Mouse (Mus musculus) liver, embryonic 14.5 days (tissue): Measurements from ENCODE around the gene Mark4. TPM values are rescaled to one million over a fixed set of nuclear protein-coding genes. Genes with fewer than 3 reads are reported as not detected.
A peak's percentile ranks its signal among the peaks of the same experiment; 100 is the strongest.

Source experiments
- ATAC-seq: fragments of 200-750 bp; cut with Nextera tagmentation; 2 replicates; pipeline ENCODE4 v1.8.0; 2017; ENCODE audit warnings: moderate number of reproducible peaks, mild to moderate bottlenecking, moderate library complexity; ENCODE audit not compliant: insufficient read depth
- DNase-seq, 3 experiments: peaks; one replicate each; pipeline ENCODE4 v3.0.0-alpha.2; 2012 to 2013; ENCODE audit warnings: low read depth in 3 of 3, low spot score in 3 of 3
- H3K27ac ChIP-seq: fragments of 300-500 bp; sonication (generic); 2 replicates; pipeline ENCODE4 v1.5.1; 2014; ENCODE audit warnings: moderate library complexity, mild to moderate bottlenecking, control low read depth, inconsistent platforms
- H3K27me3 ChIP-seq: fragments of 300-500 bp; sonication (generic); 2 replicates; pipeline ENCODE4 v1.6.1; 2014; ENCODE audit warnings: mild to moderate bottlenecking, low read length, moderate library complexity; ENCODE audit not compliant: control insufficient read depth, insufficient read depth
- H3K36me3 ChIP-seq: fragments of 300-500 bp; sonication (generic); replicated peaks from 2 replicates; pipeline ENCODE4 v1.6.1; 2014; ENCODE audit warnings: low read depth; ENCODE audit not compliant: control insufficient read depth, insufficient read depth
- H3K4me1 ChIP-seq, 2 experiments: fragments of 200-500 bp in 1 of 2; fragments of 300-500 bp in 1 of 2; sonication (generic) in 1 of 2; replicated peaks; 2 replicates each; pipeline ENCODE4 v1.6.1; 2012 to 2014; ENCODE audit warnings: antibody characterized with exemption in 1 of 2, inconsistent platforms in 1 of 2, low read length in 1 of 2; ENCODE audit not compliant: control insufficient read depth in 2 of 2, insufficient read depth in 2 of 2
- H3K4me2 ChIP-seq: fragments of 300-500 bp; sonication (generic); 2 replicates; pipeline ENCODE4 v1.6.1; 2014; ENCODE audit warnings: low read depth, mild to moderate bottlenecking, control low read depth, moderate library complexity
- H3K4me3 ChIP-seq, 2 experiments: fragments of 200-500 bp in 1 of 2; fragments of 300-500 bp in 1 of 2; sonication (generic) in 1 of 2; 2 replicates each; pipeline ENCODE4 v1.5.1; 2012 to 2014; ENCODE audit warnings: low read depth in 2 of 2, low read length in 2 of 2, mild to moderate bottlenecking in 2 of 2, control low read depth in 1 of 2, inconsistent platforms in 1 of 2, moderate library complexity in 1 of 2; ENCODE audit not compliant: insufficient read depth in 1 of 2
- H3K9ac ChIP-seq: fragments of 300-500 bp; sonication (generic); replicated peaks from 2 replicates; pipeline ENCODE4 v1.6.1; 2014; ENCODE audit warnings: mild to moderate bottlenecking, control low read depth, moderate library complexity
- H3K9me3 ChIP-seq: fragments of 300-500 bp; sonication (generic); 2 replicates; pipeline ENCODE4 v1.6.1; 2016; ENCODE audit warnings: low read length, mixed read lengths; ENCODE audit not compliant: control insufficient read depth
- CTCF ChIP-seq: IDR thresholded peaks from 2 replicates; pipeline ENCODE4 v1.5.1; 2016; ENCODE audit warnings: antibody characterized with exemption, low read depth, control low read depth
- EP300 ChIP-seq: IDR thresholded peaks from 2 replicates; pipeline ENCODE4 v1.6.1; 2016; ENCODE audit warnings: antibody characterized with exemption, low read depth
- WGBS: fragments of 180-500 bp; shearing (Covaris S2); extraction: QIAGEN DNeasy Blood & Tissue Kit; methylation state at CpG from one replicate; pipeline ENCODE4 v1.1.7; 2014; ENCODE audit not compliant: insufficient replicate concordance; 5-methylcytosine and 5-hydroxymethylcytosine counted together
- polyA plus RNA-seq, 2 experiments: library from polyadenylated mRNA; depleted of rRNA in 1 of 2; stranded (reverse) in 1 of 2; unstranded in 1 of 2; fragments of >200 nt; fragmentation: Nextera tagmentation in 1 of 2; extraction: Ambion mirVana in 1 of 2; gene quantifications; 2 replicates each; pipeline versions ENCODE4 v1.2.1 to v1.2.3; 2012 to 2014

The Mark4 gene
- polyA plus RNA-seq, 2 experiments = 0.80 to 2.5 TPM

GRCm38 (mm10) chr7:19464367-19465307, 6.0 kb upstream of the Mark4 start:
- no peaks in the 10 kb centered on the region for H3K9me3 ChIP-seq
- H3K27me3 ChIP-seq = no peaks in the 10 kb centered on the region; the same call in 1 of the 2 replicates
- TF ChIP-seq EP300 = no peak
- no peak for TF ChIP-seq CTCF
- H3K27ac ChIP-seq = no peak overlapping the region
- H3K4me2 ChIP-seq = no peak overlapping the region
- peaks cover 0 to 2% of the 10 kb centered on the region in 2 experiments; a peak in 1 of 4 replicates for H3K4me1 ChIP-seq
- H3K36me3 ChIP-seq = no peaks in the 10 kb centered on the region
- DNase-seq (no peak), ATAC-seq (no peak)
- 15% methylated on average over 22 of the region's 22 CpGs for WGBS
- peak overlapping the region in 1 of 2 experiments; percentile 11; a peak in 1 of 4 replicates for H3K4me3 ChIP-seq
- no peak overlapping the region for H3K9ac ChIP-seq

DNA sequence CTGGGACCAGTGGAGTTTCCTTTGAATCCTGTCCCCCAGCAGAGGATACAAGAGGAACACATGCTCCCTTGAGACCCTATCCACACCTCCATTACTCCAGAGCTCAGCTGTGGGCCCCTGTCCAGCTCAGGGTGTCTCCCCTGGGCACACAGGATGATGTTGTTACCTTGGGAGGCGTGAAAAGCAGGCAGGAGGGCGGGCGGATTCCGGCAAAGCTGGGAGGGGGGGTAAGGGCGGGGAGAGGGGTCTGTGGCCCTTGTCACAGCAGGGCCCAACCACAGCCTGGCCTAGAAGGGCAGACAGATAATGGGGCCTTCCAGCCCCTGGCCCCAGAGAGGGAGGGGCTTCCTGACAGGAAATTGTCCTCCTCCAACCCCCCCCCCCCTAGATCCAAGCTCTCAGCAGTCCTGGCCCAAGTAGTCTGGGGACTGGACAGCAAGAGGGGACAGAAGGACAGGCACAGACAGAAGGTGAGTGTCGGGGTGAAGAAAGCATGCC, 4.3 kb upstream of the Mark4 start, which contains the start of gene Exoc3l2:
TSS of gene Exoc3l2 (plus strand) at position 448 of the 498 bp plus-strand sequence.
- DNase-seq = no peak
- WGBS = 7% methylated on average over 6 of the region's 6 CpGs
- no peak within 1 kb of the TSS for H3K27ac ChIP-seq
- no peaks in the 10 kb centered on the region for H3K36me3 ChIP-seq
- peak within 1 kb of the TSS in 1 of 2 experiments; percentile 35; a peak in 2 of 4 replicates for H3K4me3 ChIP-seq
- no peaks in the 10 kb centered on the region for H3K9me3 ChIP-seq
- ATAC-seq = no peak
- no peak within 1 kb of the TSS for H3K4me2 ChIP-seq
- H3K9ac ChIP-seq = no peak within 1 kb of the TSS
- TF ChIP-seq CTCF = no peak
- no peak for TF ChIP-seq EP300
- no peaks in the 10 kb centered on the region; the same call in 1 of the 2 replicates for H3K27me3 ChIP-seq
- H3K4me1 ChIP-seq = peaks cover 0 to 2% of the 10 kb centered on the region in 2 experiments; a peak in 1 of 4 replicates

DNA sequence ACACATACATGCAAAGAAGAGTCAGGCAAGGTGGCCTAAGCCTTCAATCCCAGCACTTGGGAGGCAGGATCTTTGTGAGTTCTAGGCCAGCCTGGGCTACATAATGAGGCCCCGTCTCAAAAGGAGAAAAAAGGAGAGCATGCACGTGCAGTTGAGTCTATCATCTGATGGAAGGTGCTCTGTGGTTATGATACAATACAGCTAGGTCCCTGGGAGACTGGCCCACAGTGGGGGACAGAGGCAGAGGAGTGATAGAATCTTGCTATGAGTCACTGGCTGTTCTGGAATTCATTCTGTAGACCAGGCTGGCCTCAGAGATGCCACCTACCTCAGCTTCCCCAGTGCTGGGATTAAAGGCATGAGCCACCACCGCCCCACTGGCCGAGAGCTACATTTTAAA, 3.8 kb upstream of the Mark4 start:
- ATAC-seq (no peak), DNase-seq (no peak)
- Histone ChIP-seq H3K36me3 (no peaks in the 10 kb centered on the region), H3K9me3 (no peaks in the 10 kb centered on the region), H3K4me1 (0 out of 4 replicates have a peak, but pooled peaks cover 0 to 2% of the 10 kb centered on the region in 2 experiments), H3K9ac (no peak overlapping the region), H3K27ac (no peak overlapping the region), H3K4me3 (no peak overlapping the region), H3K27me3 (no peaks in the 10 kb centered on the region; the same call in 1 of the 2 replicates), H3K4me2 (no peak overlapping the region)
- 16% methylated on average over 4 of the region's 4 CpGs for WGBS
- TF ChIP-seq CTCF = no peak
- TF ChIP-seq EP300 = no peak

DNA sequence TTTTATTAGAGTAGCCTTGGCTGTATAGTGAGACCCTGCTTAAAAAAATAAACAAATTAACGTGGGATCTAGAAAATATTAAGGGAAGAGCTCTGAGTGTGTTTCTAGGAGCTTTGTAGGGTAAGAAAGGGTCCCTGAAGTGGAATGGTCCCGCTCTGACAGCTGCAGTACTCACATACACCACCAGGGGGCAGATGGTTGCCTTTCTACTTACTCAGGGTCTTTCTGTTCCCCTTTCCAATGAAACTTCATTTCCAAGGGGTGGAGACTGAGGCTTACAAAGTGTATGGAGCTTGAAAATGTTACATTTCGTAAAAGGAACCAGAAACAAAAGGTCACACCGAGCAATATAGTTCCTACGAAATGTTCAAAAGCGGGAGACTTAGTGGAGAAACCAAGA, 2.9 kb upstream of the Mark4 start:
- 1% methylated on average over 6 of the region's 6 CpGs for WGBS
- no peak for ATAC-seq
- Histone ChIP-seq H3K27ac (no peak overlapping the region), H3K9me3 (no peaks in the 10 kb centered on the region), H3K27me3 (no peaks in the 10 kb centered on the region; the same call in 1 of the 2 replicates), H3K4me2 (no peak overlapping the region), H3K9ac (no peak overlapping the region), H3K36me3 (no peaks in the 10 kb centered on the region), H3K4me1 (0 out of 4 replicates have a peak, but pooled peaks cover 0 to 2% of the 10 kb centered on the region in 2 experiments), H3K4me3 (no peak overlapping the region)
- DNase-seq = peak in 2 of 3 experiments; percentile 17 to 47
- no peak for TF ChIP-seq EP300
- TF ChIP-seq CTCF = peak; percentile 88

- DNase-seq (no peak), ATAC-seq (no peak)
- Histone ChIP-seq H3K4me3 (no peak overlapping the region), H3K4me1 (0 out of 4 replicates have a peak, but pooled peaks cover 0 to 2% of the 10 kb centered on the region in 2 experiments), H3K27me3 (no peaks in the 10 kb centered on the region; the same call in 1 of the 2 replicates), H3K4me2 (no peak overlapping the region), H3K36me3 (no peaks in the 10 kb centered on the region), H3K9ac (no peak overlapping the region), H3K27ac (no peak overlapping the region), H3K9me3 (no peaks in the 10 kb centered on the region)
- 57% methylated on average over 1 of the region's 1 CpGs for WGBS
- no peak for TF ChIP-seq EP300
- TF ChIP-seq CTCF = no peak
Measured at GRCm38 (mm10) chr7:19460500-19460899, 1.9 kb upstream of the Mark4 start.
